Mouse (Mus musculus) ES-Bruce4 (cell line): ENCODE measurements around the gene Sbk2. TPM values are rescaled to one million over a fixed set of nuclear protein-coding genes. Genes with fewer than 3 reads are reported as not detected.

Experiments used
- H3K27ac ChIP-seq: 2 replicates; pipeline ENCODE4 v1.5.1; 2012; ENCODE audit warnings: low read length, inconsistent platforms; ENCODE audit not compliant: insufficient read depth
- H3K27me3 ChIP-seq: 2 replicates; pipeline ENCODE4 v1.6.1; 2012; ENCODE audit warnings: mild to moderate bottlenecking, low read length, inconsistent platforms; ENCODE audit not compliant: control insufficient read depth, poor library complexity, insufficient read depth, severe bottlenecking
- H3K36me3 ChIP-seq: 2 replicates; pipeline ENCODE4 v1.6.1; 2012; ENCODE audit warnings: inconsistent platforms, mild to moderate bottlenecking, low read length, moderate library complexity; ENCODE audit not compliant: control insufficient read depth, poor library complexity, insufficient read depth, severe bottlenecking
- H3K4me1 ChIP-seq: one replicate; pipeline ENCODE4 v1.8.1; 2011; ENCODE audit warnings: low read length; ENCODE audit not compliant: control insufficient read depth, insufficient read depth
- H3K4me3 ChIP-seq: 2 replicates; pipeline ENCODE4 v1.5.1; 2011; ENCODE audit warnings: low read depth, mild to moderate bottlenecking, low read length
- H3K9ac ChIP-seq: 2 replicates; pipeline ENCODE4 v1.6.1; 2012; ENCODE audit warnings: low read depth, mild to moderate bottlenecking, inconsistent platforms; ENCODE audit not compliant: poor library complexity, severe bottlenecking
- H3K9me3 ChIP-seq: replicated peaks from 2 replicates; pipeline ENCODE4 v1.6.1; 2012; ENCODE audit warnings: mild to moderate bottlenecking, low read length, inconsistent platforms; ENCODE audit not compliant: control insufficient read depth, poor library complexity, insufficient read depth, severe bottlenecking
- CTCF ChIP-seq: IDR thresholded peaks from one replicate; pipeline ENCODE4 v1.8.1; 2011; ENCODE audit warnings: low read depth, low read length
- EP300 ChIP-seq: IDR thresholded peaks from 2 replicates; pipeline ENCODE4 v1.6.1; 2011; ENCODE audit warnings: low read depth, low read length; ENCODE audit not compliant: insufficient read depth
- POLR2A ChIP-seq: IDR thresholded peaks from one replicate; pipeline ENCODE4 v1.8.1; 2011; ENCODE audit warnings: low read length; ENCODE audit not compliant: insufficient read depth
- polyA plus RNA-seq: library from polyadenylated mRNA; stranded (reverse); fragments of >200 nt; gene quantifications from 2 replicates; pipeline ENCODE4 v1.2.4, GENCODE M21; 2011; ENCODE audit warnings: low read depth; ENCODE audit not compliant: missing spikeins, insufficient read depth, insufficient read length

The Sbk2 gene
- polyA plus RNA-seq, 1 experiment = 0.48 TPM

- TF ChIP-seq POLR2A (no peak), CTCF (no peak), EP300 (no peak)
- no peaks in the 10 kb centered on the region for H3K36me3 ChIP-seq
- no peaks in the 10 kb centered on the region for H3K27me3 ChIP-seq
- H3K4me1 ChIP-seq = no peaks in the 10 kb centered on the region
- H3K27ac ChIP-seq = no peak overlapping the region
- H3K4me3 ChIP-seq = no peak overlapping the region
- H3K9me3 ChIP-seq = no peaks in the 10 kb centered on the region
- H3K9ac ChIP-seq = no peak overlapping the region
These were observed 39.3 kb downstream of the Sbk2 start for GRCm38 (mm10) chr7:4924891-4925301.

GRCm38 (mm10) chr7:4924483-4924882, 39.7 kb downstream of the Sbk2 start:
- TF ChIP-seq EP300 (no peak), CTCF (no peak), POLR2A (no peak)
- Histone ChIP-seq H3K4me1 (no peaks in the 10 kb centered on the region), H3K27ac (no peak overlapping the region)

GRCm38 (mm10) chr7:4923586-4924364, 40.4 kb downstream of the Sbk2 start:
- peak overlapping the region; percentile 47 for H3K4me3 ChIP-seq
- H3K27me3 ChIP-seq = no peaks in the 10 kb centered on the region
- no peaks in the 10 kb centered on the region for H3K9me3 ChIP-seq
- no peaks in the 10 kb centered on the region for H3K4me1 ChIP-seq
- H3K9ac ChIP-seq = peak overlapping the region; percentile 56
- H3K36me3 ChIP-seq = no peaks in the 10 kb centered on the region
- no peak overlapping the region for H3K27ac ChIP-seq
- no peak for TF ChIP-seq POLR2A

More at GRCm38 (mm10) chr7:4924483-4924882, 39.7 kb downstream of the Sbk2 start:
- Histone ChIP-seq H3K27me3 (no peaks in the 10 kb centered on the region), H3K4me3 (no peak overlapping the region), H3K9me3 (no peaks in the 10 kb centered on the region), H3K36me3 (no peaks in the 10 kb centered on the region), H3K9ac (no peak overlapping the region)

GRCm38 (mm10) chr7:4922931-4923565, 41.2 kb downstream of the Sbk2 start:
- Histone ChIP-seq H3K27ac (no peak overlapping the region), H3K4me3 (peak overlapping the region; percentile 62), H3K27me3 (no peaks in the 10 kb centered on the region), H3K9ac (peak overlapping the region; percentile 56), H3K4me1 (no peaks in the 10 kb centered on the region), H3K36me3 (no peaks in the 10 kb centered on the region), H3K9me3 (no peaks in the 10 kb centered on the region)
- TF ChIP-seq CTCF (no peak), EP300 (no peak)

GRCm38 (mm10) chr7:4922508-4922907, 41.7 kb downstream of the Sbk2 start:
- no peak for TF ChIP-seq CTCF
- no peak for TF ChIP-seq POLR2A
- no peak for TF ChIP-seq EP300
- Histone ChIP-seq H3K4me1 (no peaks in the 10 kb centered on the region), H3K9me3 (no peaks in the 10 kb centered on the region), H3K27ac (no peak overlapping the region), H3K27me3 (no peaks in the 10 kb centered on the region), H3K4me3 (peak overlapping the region; percentile 62), H3K9ac (peak overlapping the region; percentile 42; the same call in 1 of the 2 replicates), H3K36me3 (no peaks in the 10 kb centered on the region)

- H3K9ac ChIP-seq = peak within 1 kb of the TSS; percentile 42; the same call in 1 of the 2 replicates
- no peaks in the 10 kb centered on the region for H3K27me3 ChIP-seq
- no peak within 1 kb of the TSS for H3K27ac ChIP-seq
- H3K4me1 ChIP-seq = no peaks in the 10 kb centered on the region
- H3K9me3 ChIP-seq = no peaks in the 10 kb centered on the region
- no peak for TF ChIP-seq CTCF
- peak within 1 kb of the TSS; percentile 62 for H3K4me3 ChIP-seq
- H3K36me3 ChIP-seq = no peaks in the 10 kb centered on the region
These were observed 42.3 kb downstream of the Sbk2 start, which contains the start of gene Nat14 for GRCm38 (mm10) chr7:4921824-4922482. TSS of gene Nat14 (plus strand) at chr7:4922028.
